Mouse (Mus musculus): ENCODE results near the gene Rcan2. TPM values are rescaled to one million over a fixed set of nuclear protein-coding genes. Genes with fewer than 3 reads are reported as not detected.
A peak's percentile ranks its signal among the peaks of the same experiment; 100 is the strongest.

Rcan2 gene
- polyA plus RNA-seq, 1 experiment from 2014 or later: 1.3 TPM

GRCm38 (mm10) chr17:44030776-44031587, 229.8 kb downstream of the Rcan2 start:
- no peaks in the 10 kb centered on the region for H3K27me3 ChIP-seq (replicated peaks; ENCODE audit: control insufficient read depth, insufficient read depth, low read length)
- ATAC-seq: no peak
- H3K36me3 ChIP-seq (ENCODE audit: control insufficient read depth, insufficient read depth): no peaks in the 10 kb centered on the region
- H3K4me2 ChIP-seq (replicated peaks; ENCODE audit: low read depth): no peak overlapping the region
- H3K4me3 ChIP-seq (ENCODE audit: low read depth, low read length): no peak overlapping the region
- TF ChIP-seq CTCF (IDR thresholded peaks at IDR 0.05; ENCODE audit: low read depth): no peak
- no peak overlapping the region for H3K27ac ChIP-seq (ENCODE audit: low read depth, low read length)
- no peak overlapping the region for H3K9ac ChIP-seq (ENCODE audit: low read depth, low read length)
- H3K4me1 ChIP-seq (replicated peaks; ENCODE audit: control insufficient read depth, insufficient read depth, low read length): no peaks in the 10 kb centered on the region
- WGBS: 69% methylated on average over 3 of the region's 3 CpGs
- H3K9me3 ChIP-seq (ENCODE audit: control insufficient read depth): no peaks in the 10 kb centered on the region

DNA sequence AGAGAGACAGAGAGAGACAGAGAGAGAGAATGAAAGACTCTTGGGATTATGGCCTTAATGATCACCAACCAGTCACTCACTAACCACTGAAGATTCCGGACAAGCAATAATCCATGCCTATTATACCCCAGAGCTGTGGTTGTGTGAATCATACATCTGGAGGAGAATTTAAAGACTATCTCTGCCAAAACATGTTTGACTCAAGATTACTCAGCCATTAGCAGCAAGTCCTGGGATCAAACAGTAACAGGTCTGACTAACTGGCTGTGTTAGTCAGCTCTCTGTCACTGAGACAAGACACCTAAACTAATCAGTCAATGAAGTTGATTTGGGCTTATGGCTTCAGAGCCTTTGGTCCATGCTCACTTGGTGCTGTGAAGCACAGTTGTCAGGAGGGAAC, 233.9 kb downstream of the Rcan2 start:
- Histone ChIP-seq H3K27me3 (replicated peaks; ENCODE audit: control insufficient read depth, insufficient read depth, low read length) (no peaks in the 10 kb centered on the region), H3K27ac (ENCODE audit: low read depth, low read length) (no peak overlapping the region), H3K4me3 (ENCODE audit: low read depth, low read length) (no peak overlapping the region), H3K4me1 (replicated peaks; ENCODE audit: control insufficient read depth, insufficient read depth, low read length) (no peaks in the 10 kb centered on the region), H3K36me3 (ENCODE audit: control insufficient read depth, insufficient read depth) (no peaks in the 10 kb centered on the region), H3K9me3 (ENCODE audit: control insufficient read depth) (no peaks in the 10 kb centered on the region), H3K4me2 (replicated peaks; ENCODE audit: low read depth) (no peak overlapping the region), H3K9ac (ENCODE audit: low read depth, low read length) (no peak overlapping the region)
- no peak for ATAC-seq
- TF ChIP-seq CTCF (IDR thresholded peaks at IDR 0.05; ENCODE audit: low read depth): no peak
- WGBS: 96% methylated on average over 1 of the region's 1 CpGs

DNA sequence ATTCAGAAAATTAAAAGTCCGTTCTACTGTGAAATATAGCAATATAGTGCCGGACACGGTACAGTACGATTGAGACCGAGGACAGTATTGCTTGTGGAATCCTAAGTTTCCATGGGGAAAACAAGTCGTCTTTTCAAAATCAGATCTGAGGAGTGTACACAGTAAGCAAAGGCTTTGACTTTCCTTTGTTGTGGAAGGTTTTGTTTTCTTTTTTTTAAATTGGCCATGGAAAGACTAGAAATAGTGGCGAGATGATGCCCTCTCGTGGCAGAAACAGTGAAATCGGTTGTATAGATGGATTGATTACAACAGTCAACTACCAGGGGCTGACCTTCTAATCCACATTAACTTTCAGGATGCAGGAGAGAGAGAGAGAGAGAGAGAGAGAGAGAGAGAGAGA, 237.5 kb downstream of the Rcan2 start:
- Histone ChIP-seq H3K9me3 (ENCODE audit: control insufficient read depth) (no peaks in the 10 kb centered on the region), H3K4me3 (ENCODE audit: low read depth, low read length) (no peak overlapping the region), H3K9ac (ENCODE audit: low read depth, low read length) (no peak overlapping the region), H3K4me1 (replicated peaks; ENCODE audit: control insufficient read depth, insufficient read depth, low read length) (no peaks in the 10 kb centered on the region), H3K27ac (ENCODE audit: low read depth, low read length) (no peak overlapping the region), H3K36me3 (ENCODE audit: control insufficient read depth, insufficient read depth) (no peaks in the 10 kb centered on the region), H3K4me2 (replicated peaks; ENCODE audit: low read depth) (no peak overlapping the region), H3K27me3 (replicated peaks; ENCODE audit: control insufficient read depth, insufficient read depth, low read length) (no peaks in the 10 kb centered on the region)
- ATAC-seq: no peak
- TF ChIP-seq CTCF (IDR thresholded peaks at IDR 0.05; ENCODE audit: low read depth): peak; percentile 71
- WGBS: 61% methylated on average over 9 of the region's 9 CpGs

GRCm38 (mm10) chr17:44040449-44040848, 239.3 kb downstream of the Rcan2 start:
- WGBS: 42% methylated on average over 2 of the region's 2 CpGs
- Histone ChIP-seq H3K4me2 (replicated peaks; ENCODE audit: low read depth) (no peak overlapping the region), H3K9me3 (ENCODE audit: control insufficient read depth) (no peaks in the 10 kb centered on the region), H3K4me1 (replicated peaks; ENCODE audit: control insufficient read depth, insufficient read depth, low read length) (no peaks in the 10 kb centered on the region), H3K9ac (ENCODE audit: low read depth, low read length) (no peak overlapping the region), H3K36me3 (ENCODE audit: control insufficient read depth, insufficient read depth) (no peaks in the 10 kb centered on the region), H3K27ac (ENCODE audit: low read depth, low read length) (no peak overlapping the region), H3K27me3 (replicated peaks; ENCODE audit: control insufficient read depth, insufficient read depth, low read length) (no peaks in the 10 kb centered on the region), H3K4me3 (ENCODE audit: low read depth, low read length) (no peak overlapping the region)
- no peak for TF ChIP-seq CTCF (IDR thresholded peaks at IDR 0.05; ENCODE audit: low read depth)
- ATAC-seq: 0 out of 2 replicates have a peak, but pooled peaks have one; percentile 25

DNA sequence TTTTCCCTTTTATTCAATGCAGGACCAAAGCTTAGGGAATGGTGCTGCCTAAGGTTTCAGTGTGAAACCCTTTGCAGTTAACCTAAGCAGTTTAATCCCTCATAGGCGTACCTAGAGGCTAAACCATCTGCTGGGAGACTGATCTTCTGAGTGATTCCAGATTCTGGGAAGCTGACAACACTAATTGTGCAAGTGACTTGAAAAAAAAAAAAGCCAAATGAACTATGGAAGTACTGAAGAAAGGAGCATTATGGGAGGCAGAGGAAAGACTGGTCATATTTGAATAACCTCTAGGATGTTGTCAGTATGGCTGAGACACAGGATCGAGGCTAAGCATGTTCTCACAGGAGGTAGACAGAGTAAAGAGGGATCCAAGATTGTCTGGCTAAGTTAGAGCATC, 241.2 kb downstream of the Rcan2 start:
- H3K4me3 ChIP-seq (ENCODE audit: low read depth, low read length): no peak overlapping the region
- H3K4me1 ChIP-seq (replicated peaks; ENCODE audit: control insufficient read depth, insufficient read depth, low read length): no peaks in the 10 kb centered on the region
- TF ChIP-seq CTCF (IDR thresholded peaks at IDR 0.05; ENCODE audit: low read depth): no peak
- H3K9me3 ChIP-seq (ENCODE audit: control insufficient read depth): no peaks in the 10 kb centered on the region
- ATAC-seq: no peak
- no peak overlapping the region for H3K27ac ChIP-seq (ENCODE audit: low read depth, low read length)
- no peaks in the 10 kb centered on the region for H3K36me3 ChIP-seq (ENCODE audit: control insufficient read depth, insufficient read depth)
- no peak overlapping the region for H3K4me2 ChIP-seq (replicated peaks; ENCODE audit: low read depth)
- no peaks in the 10 kb centered on the region for H3K27me3 ChIP-seq (replicated peaks; ENCODE audit: control insufficient read depth, insufficient read depth, low read length)
- 78% methylated on average over 2 of the region's 2 CpGs for WGBS
- H3K9ac ChIP-seq (ENCODE audit: low read depth, low read length): no peak overlapping the region

DNA sequence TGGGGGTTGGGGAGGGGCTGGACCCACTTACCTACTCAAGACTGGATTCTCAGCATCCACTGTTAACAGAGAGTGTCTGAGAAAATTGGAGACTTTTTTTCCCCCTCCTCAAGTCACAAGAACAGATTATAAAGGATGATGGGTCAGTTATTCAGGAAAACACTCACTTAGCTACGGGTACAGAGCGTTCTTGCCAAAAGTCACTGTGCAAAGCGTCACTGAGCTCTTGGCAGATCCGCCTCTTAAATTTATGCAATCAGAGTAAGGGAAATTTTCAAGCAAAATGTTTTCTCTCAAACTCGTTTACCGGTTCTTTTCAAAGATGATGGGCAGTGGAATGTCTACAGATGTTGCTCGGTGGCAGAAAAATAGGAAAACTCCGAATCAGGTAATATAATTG, 241.7 kb downstream of the Rcan2 start:
- Histone ChIP-seq H3K27ac (ENCODE audit: low read depth, low read length) (no peak overlapping the region), H3K9me3 (ENCODE audit: control insufficient read depth) (no peaks in the 10 kb centered on the region), H3K36me3 (ENCODE audit: control insufficient read depth, insufficient read depth) (no peaks in the 10 kb centered on the region), H3K27me3 (replicated peaks; ENCODE audit: control insufficient read depth, insufficient read depth, low read length) (no peaks in the 10 kb centered on the region), H3K4me1 (replicated peaks; ENCODE audit: control insufficient read depth, insufficient read depth, low read length) (no peaks in the 10 kb centered on the region), H3K9ac (ENCODE audit: low read depth, low read length) (no peak overlapping the region), H3K4me2 (replicated peaks; ENCODE audit: low read depth) (no peak overlapping the region), H3K4me3 (ENCODE audit: low read depth, low read length) (no peak overlapping the region)
- ATAC-seq: no peak
- WGBS: 85% methylated on average over 8 of the region's 8 CpGs
- no peak for TF ChIP-seq CTCF (IDR thresholded peaks at IDR 0.05; ENCODE audit: low read depth)
